Mouse (Mus musculus) 3134 (cell line): ENCODE results near the gene Dip2b.

Source experiments
- DNase-seq: peaks from one replicate; pipeline ENCODE4 v3.0.0-alpha.2; 2011; ENCODE audit warnings: low spot score; ENCODE audit not compliant: insufficient read length; ENCODE audit errors: extremely low read depth

Gene Dip2b

GRCm38 (mm10) chr15:100038470-100038971, at the start of gene Dip2b:
Dip2b (plus strand) TSS chr15:100038664.
- DNase-seq, result peak; percentile 83

DNA sequence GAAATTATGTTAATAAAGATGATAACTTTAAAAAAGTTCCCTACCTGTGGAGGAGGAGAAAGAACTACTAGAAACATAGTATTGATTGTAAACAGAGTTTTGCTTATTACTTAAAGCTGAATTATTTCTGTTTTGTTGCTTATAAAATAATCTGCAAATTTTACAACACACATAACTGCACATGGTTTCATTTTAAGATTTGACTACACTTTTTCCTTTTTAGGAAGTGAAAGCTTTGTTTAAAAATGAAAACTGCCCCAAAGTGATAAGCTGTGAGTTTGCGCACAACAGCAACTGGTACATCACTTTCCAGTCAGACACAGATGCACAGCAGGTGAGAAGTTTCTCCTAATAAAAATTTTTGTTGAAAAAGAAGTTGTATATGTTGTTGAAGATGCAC, 45.4 kb upstream of the Dip2b start:
- no peak for DNase-seq

DNA sequence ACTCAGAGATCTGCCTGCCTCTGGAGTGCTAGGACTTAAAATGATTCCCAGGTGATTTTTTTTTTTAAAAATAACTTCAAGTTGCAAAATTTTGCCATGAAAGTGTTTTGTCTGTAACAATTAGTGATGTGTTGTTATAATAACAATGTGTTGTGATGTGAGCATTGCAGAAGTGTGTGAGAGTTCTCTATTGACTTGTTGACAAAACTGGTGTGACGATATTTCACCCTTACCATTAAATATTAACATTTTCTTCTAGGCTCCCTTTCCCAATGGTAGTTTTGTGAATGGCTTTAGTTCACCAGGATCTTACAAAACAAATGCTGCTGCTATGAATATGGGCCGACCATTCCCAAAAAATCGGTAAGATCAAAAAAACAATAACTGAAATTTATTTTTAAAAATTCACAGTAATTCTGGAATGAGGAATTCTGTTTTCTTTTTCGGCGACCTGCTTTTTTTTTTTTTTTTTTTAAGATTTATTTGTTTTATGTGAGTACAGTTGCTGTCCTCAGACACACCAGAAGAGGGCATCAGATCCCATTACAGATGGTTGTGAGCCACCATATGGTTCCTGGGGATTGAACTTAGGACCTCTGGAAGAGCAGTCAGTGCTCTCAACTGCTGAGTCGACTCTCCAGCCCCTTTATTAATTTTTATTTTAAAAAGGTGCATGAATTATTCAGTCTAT, 41.2 kb upstream of the Dip2b start:
- no peak for DNase-seq

- no peak for DNase-seq
Observed at GRCm38 (mm10) chr15:99999390-99999789, 39.1 kb upstream of the Dip2b start.

DNA sequence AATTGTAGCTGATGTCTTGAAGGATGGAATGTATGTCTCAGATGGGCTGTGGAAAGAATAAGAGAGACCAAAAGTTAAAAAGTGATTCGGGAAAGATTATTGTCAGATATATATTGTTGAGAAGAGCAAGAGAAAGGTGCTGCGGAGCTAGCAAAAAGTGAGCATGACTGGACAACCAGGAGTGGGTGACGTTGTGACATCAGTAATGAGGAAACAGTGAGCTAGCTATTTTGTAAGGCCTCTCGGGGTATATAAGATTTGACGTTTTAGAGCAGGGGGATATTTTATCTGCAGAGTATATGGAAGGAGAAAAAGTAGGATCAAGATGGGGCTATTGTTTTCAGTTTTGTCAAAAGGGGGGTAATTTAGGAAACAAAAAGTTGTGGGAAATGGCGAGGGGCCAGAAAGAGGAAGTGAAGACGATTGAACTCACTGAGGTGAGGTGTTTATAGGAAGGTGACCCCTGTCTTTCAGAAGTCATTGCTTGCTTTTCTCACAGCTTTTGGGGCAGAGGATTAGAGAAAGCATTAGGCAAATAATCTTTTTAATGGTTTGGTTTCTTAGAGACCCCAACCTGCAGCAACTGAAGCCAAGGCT, 33.7 kb upstream of the Dip2b start:
- no peak for DNase-seq

- DNase-seq, result no peak
Observed at GRCm38 (mm10) chr15:100006180-100006579, 32.3 kb upstream of the Dip2b start.

- DNase-seq, result no peak
Observed at GRCm38 (mm10) chr15:100018280-100018899, 20.1 kb upstream of the Dip2b start.

GRCm38 (mm10) chr15:100021175-100021574, 17.3 kb upstream of the Dip2b start:
- DNase-seq, result no peak

DNA sequence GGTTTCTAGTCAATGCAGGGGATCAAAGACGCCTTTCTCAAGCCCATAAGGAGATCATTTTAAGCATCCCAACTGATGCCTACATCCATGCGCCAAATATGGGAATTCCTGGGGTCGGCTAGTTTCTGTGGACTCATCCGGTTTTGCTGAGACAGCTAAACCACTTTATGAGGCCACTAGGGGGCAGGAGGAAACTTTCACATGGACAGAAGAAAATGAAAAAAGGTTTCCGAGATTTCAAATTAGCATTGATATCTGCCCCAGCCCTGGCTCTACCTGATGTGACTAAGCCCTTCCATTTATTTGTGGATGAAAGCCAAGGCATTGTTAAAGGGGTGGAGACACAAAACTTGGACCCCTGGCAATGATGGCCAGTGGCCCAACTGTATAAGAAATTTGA, 15.5 kb upstream of the Dip2b start:
- no peak for DNase-seq

DNA sequence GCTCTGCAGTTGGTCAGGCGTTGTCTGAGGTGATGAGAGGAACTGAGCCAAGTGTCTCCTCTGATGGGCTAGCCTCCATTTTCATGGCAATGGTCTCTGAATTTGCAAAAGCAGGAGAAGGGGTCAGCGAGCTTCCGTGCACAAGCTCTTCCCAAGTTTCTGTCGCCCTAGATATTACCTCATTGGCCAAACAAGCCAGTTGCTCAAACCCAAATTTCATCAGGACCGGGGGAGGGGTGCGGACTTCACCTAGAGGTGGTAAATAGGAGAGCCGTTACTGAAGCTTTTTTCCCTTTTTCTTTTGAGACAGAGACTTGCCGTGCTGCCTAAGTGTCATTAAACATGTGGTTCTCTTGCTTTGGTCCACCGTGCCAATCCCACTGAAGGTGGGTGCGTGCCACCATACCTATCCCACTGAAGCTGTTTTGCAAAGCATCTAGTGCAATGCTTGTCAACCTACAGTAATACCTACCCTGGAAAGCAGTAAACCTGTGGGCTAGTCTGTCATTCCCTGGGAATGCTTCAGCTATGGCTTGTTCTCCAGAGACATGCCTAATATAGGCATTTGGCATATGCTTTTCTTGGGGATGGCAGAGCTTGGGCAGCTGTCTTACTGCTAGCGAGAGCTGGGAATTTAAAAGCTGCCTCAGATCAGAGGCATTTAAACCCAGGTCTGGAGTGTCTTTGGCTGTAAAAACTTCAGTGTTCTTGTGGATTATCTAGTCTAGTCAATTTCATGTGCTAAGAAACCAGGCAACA, 13.2 kb upstream of the Dip2b start:
- no peak for DNase-seq

- DNase-seq, result no peak
Observed at GRCm38 (mm10) chr15:100028133-100028532, 10.3 kb upstream of the Dip2b start.

GRCm38 (mm10) chr15:100029497-100029896, 9.0 kb upstream of the Dip2b start:
- no peak for DNase-seq

GRCm38 (mm10) chr15:100029900-100030299, 8.6 kb upstream of the Dip2b start:
- DNase-seq, result no peak

DNA sequence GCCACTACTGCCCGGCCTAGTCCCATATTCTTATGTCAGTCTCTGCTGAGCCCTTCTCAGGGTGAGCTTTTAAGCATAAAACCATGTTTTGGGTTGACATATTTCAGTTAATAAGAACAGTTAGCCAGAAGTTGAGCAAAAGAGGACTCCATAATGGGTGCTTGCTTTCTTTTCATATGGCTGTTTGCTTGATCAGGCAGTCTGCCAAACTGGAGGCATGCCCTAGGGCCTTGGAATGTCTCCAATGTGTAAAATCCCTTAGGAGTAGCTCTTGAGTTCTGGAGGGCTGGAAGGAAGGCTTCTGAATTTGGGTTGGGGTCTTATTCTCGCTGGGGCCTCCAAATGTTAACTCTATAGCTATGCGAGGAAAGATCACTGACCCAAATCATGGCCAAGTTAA, 5.9 kb upstream of the Dip2b start:
- DNase-seq, result no peak

GRCm38 (mm10) chr15:100039001-100039701, 687 bp downstream of the Dip2b start:
- DNase-seq, result peak; percentile 72

DNA sequence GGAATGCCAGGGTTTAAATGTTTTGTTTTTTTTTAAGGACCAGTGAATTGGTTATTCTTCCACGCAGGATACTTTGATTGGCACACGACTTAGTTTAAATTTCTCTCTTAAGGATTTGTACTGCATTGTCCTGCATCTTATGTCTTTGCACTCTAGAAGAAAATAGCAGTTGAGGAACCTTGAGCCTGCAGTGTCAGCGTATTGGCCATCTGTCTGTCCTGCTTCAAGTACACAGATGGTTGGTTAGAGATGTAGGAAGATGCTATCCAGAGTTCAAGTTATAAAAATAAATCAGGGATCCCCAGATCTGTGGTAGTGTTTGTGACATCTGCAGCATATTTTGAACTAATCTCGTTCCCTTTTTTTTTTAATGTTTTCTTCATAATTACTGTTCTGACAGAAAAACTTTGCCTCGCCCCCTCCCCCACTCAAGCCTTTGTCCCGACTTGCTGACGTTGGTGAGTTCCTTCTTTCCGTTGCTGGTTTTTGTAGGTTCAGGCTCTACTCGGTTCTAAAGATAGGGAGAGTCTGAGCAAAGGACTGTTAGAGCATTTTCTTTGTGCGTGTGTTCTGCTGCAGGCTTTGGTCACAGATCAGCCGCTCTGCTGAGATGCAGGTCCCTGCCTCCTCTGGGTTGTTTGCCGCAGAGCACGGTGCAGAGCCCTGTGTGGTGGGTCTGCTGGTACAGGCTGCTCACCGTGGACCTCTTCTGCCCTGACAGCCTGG, 2.2 kb downstream of the Dip2b start:
- DNase-seq, result no peak

DNA sequence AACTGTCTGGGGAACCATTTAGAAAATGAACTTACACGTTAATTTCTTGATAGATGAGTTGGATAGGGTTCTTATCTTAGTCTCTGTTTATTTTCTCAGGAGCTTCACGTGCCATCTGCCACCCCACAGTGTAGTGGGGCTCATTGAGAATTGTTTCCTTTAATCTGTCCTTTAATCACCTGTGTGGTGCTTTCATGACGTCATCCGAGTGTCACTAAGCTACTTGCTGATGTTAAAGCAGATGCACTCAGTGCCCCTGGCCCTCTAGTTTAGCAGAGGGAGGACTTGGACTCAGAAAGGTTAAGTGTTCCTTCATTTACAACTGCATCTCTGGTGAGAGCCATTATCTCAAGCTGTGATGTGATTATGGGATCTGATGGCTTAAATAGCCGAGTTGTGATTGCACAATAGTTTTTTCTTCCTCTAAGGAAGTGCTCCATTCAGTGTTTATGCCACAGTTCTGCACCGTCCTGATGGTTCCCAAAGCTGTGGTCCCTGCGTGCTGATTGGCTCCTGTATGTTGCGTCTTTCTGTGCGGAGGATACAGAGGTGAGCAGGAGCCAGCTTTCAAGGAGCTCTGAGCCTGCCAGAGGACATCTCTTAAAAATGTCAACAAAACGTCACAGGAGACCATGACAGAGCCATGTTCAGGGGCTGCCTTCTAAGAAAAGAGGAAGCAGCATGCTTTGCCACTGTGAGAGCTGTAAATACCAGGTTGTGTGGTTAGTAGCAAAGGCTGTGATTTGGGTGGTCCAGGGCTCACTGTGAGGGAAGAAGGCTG, 3.0 kb downstream of the Dip2b start:
- DNase-seq, result no peak

- DNase-seq, result no peak
Observed at GRCm38 (mm10) chr15:100042048-100042400, 3.6 kb downstream of the Dip2b start.

DNA sequence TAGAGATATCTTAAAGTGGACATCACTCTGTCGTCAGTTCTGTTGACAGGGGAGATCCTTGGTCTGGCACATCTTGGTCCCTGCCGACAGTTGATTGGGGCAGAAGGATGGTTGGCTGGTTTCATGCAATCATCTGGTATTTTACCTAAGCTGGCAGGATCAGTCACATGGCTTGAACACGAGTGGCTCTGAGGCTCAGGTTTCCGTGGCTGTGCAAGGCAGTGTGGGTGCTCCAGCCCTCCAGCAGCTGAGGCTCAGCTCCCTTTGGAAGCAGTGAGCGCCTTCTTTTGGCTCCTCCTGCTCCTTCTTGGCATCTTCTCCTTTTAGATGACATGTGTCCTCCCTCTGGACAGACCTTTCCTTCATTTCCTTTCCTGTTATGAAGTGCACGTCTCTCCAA, 7.1 kb downstream of the Dip2b start:
- DNase-seq, result no peak
